ENCODE assay signal across 25 mouse cellular contexts in the genomic region with DNA sequence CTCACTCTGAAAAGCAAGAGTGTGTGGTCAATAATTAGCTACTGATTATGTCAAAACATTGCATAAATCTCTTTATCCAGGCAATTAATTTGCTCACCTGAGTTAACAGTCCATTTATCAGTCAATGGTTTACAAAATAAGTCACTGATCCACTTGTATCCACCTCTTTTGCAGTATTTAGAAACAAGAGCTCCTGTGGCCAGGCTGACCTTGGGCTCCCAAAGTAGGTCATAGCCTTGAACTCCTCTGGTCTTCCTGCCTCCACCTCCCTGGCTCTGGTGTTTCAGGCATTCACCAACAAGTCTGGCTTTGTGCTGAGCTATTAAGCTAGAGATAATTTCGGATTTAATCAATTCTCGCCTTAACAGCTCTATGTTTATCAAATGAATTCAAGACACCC.
DNase-seq lines count a peak whose midpoint lies in the region; ATAC-seq and TF ChIP-seq lines count a peak whose summit lies in the region.
"Had no signal": no experiment of that assay in that cellular context is flagged by ENCODE, and none has a peak within 500 bp of the region (broad histone marks: within the 10 kb centered on the region; RNA-seq: fewer than 3 reads in every experiment).

No protein-coding gene starts in this region.

- intact Hi-C loops in left cerebral cortex, adult 2 months (cut with DNase I), result no loop called here
- intact Hi-C loops in left cerebral cortex, postnatal 25 days (cut with DNase I), result no loop called here

- TF ChIP-seq CTCF in left cerebral cortex, adult 2 months (IDR thresholded peaks at IDR 0.05), result no peak

- DNase-seq in heart, adult 11 months, result peak; percentile 40
- DNase-seq in heart, postnatal 4 days, result no peak
- peak; percentile 9 for DNase-seq in kidney, adult 8-10 months
- DNase-seq in kidney, adult 9 months, result peak; percentile 34
- DNase-seq in kidney, postnatal 10 days, result peak; percentile 6
- DNase-seq in left cerebral cortex, adult 2 months (ENCODE audit: extremely low spot score in 1 of 2, low spot score in 2 of 2), result no peak
- DNase-seq in left cerebral cortex, postnatal 25 days (ENCODE audit: low spot score in 2 of 2), result no peak
- DNase-seq: adrenal gland, adult 8-10 months; adrenal gland, postnatal 25 days; cerebellum, adult 18-20 months; cerebellum, adult 9-10 months; cerebellum, postnatal 14 days; gastrocnemius, adult 2 months; gastrocnemius, postnatal 14 days; heart, adult 2 months; heart, postnatal 14 days had no signal

- no peaks in the 10 kb centered on the region for H3K9me3 ChIP-seq in kidney, embryonic 14.5 days (ENCODE audit: control insufficient read depth, low read length)
- H3K9me3 ChIP-seq: forebrain, embryonic 10.5 days; forebrain, embryonic 13.5 days; heart, embryonic 10.5 days; heart, embryonic 13.5 days; hindbrain, embryonic 12.5 days; hindbrain, embryonic 15.5 days had no signal

- no peak overlapping the region for H3K4me2 ChIP-seq in kidney, embryonic 14.5 days (replicated peaks; ENCODE audit: low read depth, low read length)
- H3K4me2 ChIP-seq: forebrain, embryonic 13.5 days; heart, embryonic 13.5 days; hindbrain, embryonic 12.5 days; hindbrain, embryonic 15.5 days had no signal

- no peak overlapping the region for H3K9ac ChIP-seq in kidney, embryonic 14.5 days (ENCODE audit: low read depth, low read length)
- H3K9ac ChIP-seq: forebrain, embryonic 13.5 days; heart, embryonic 13.5 days; hindbrain, embryonic 12.5 days; hindbrain, embryonic 15.5 days had no signal

- ATAC-seq in kidney, embryonic 14.5 days (ENCODE audit: low FRiP score, low TSS enrichment), result no peak
- ATAC-seq: activated CD4-positive, CD25-positive, alpha-beta regulatory T cell, adult 4 months; forebrain, embryonic 13.5 days; forebrain, embryonic 16.5 days had no signal

- WGBS in kidney, embryonic 14.5 days, result 96% methylated on average over 2 of the region's 2 CpGs

- no peaks in the 10 kb centered on the region for H3K4me1 ChIP-seq in kidney, embryonic 14.5 days (ENCODE audit: control insufficient read depth, insufficient read depth, low read length)
- H3K4me1 ChIP-seq: forebrain, embryonic 10.5 days; forebrain, embryonic 13.5 days; heart, embryonic 10.5 days; heart, embryonic 13.5 days; hindbrain, embryonic 12.5 days; hindbrain, embryonic 15.5 days had no signal

- no peaks in the 10 kb centered on the region for H3K27me3 ChIP-seq in kidney, embryonic 14.5 days (ENCODE audit: control insufficient read depth, insufficient read depth, low read length)
- H3K27me3 ChIP-seq: forebrain, embryonic 13.5 days; heart, embryonic 13.5 days; hindbrain, embryonic 12.5 days; hindbrain, embryonic 15.5 days had no signal

- H3K36me3 ChIP-seq in kidney, embryonic 14.5 days (ENCODE audit: control insufficient read depth, insufficient read depth, low read length), result no peaks in the 10 kb centered on the region
- H3K36me3 ChIP-seq: forebrain, embryonic 10.5 days; heart, embryonic 10.5 days; heart, embryonic 13.5 days; hindbrain, embryonic 12.5 days; hindbrain, embryonic 15.5 days had no signal

- H3K27ac ChIP-seq in kidney, embryonic 14.5 days (ENCODE audit: low read depth, low read length), result no peak overlapping the region
- H3K27ac ChIP-seq in left cerebral cortex, adult 2 months, result no peak overlapping the region
- H3K27ac ChIP-seq: forebrain, embryonic 10.5 days; forebrain, embryonic 13.5 days; gastrocnemius, adult 2 months; heart, adult 2 months; heart, embryonic 10.5 days; heart, embryonic 13.5 days; hindbrain, embryonic 12.5 days; hindbrain, embryonic 15.5 days had no signal

- no peak overlapping the region for H3K4me3 ChIP-seq in kidney, embryonic 14.5 days (ENCODE audit: low read length)
- H3K4me3 ChIP-seq in left cerebral cortex, adult 2 months, result no peak overlapping the region
- H3K4me3 ChIP-seq: forebrain, embryonic 10.5 days; forebrain, embryonic 13.5 days; gastrocnemius, adult 2 months; heart, adult 2 months; heart, embryonic 10.5 days; heart, embryonic 13.5 days; hindbrain, embryonic 12.5 days; hindbrain, embryonic 15.5 days had no signal

Comparison
In these comparisons a context has a peak if more than half of its experiments do, and no peak if none do; other contexts are left out.
1. DNase-seq: peak in heart, adult 11 months (single experiment), kidney, adult 8-10 months (2 of 2), kidney, adult 9 months (single experiment) and kidney, postnatal 10 days (single experiment); none in heart, postnatal 4 days (single experiment), left cerebral cortex, adult 2 months (0 of 2) and left cerebral cortex, postnatal 25 days (0 of 2).